Mouse (Mus musculus) embryonic facial prominence, embryonic 11.5 days (tissue): ENCODE measurements at regions not wholly inside any gene's neighbourhood (a gene's known extent, or its start where the extent isn't known, plus 50 kb on each side); places are given as distances from the start of the nearest gene placed in this dataset.

Source experiments
- ATAC-seq: fragments of 200-750 bp; cut with Nextera tagmentation; replicated peaks from 2 replicates; pipeline ENCODE4 v1.8.0; 2017; ENCODE audit warnings: low read depth; ENCODE audit not compliant: insufficient number of reproducible peaks, low FRiP score, low TSS enrichment
- DNase-seq: peaks from one replicate; pipeline ENCODE4 v3.0.0-alpha.2; 2015; ENCODE audit warnings: low spot score
- H3K27ac ChIP-seq: fragments of 300-500 bp; sonication (generic); replicated peaks from 2 replicates; pipeline ENCODE4 v1.5.1; 2014; ENCODE audit warnings: mild to moderate bottlenecking, low read depth, low read length, control low read depth
- H3K27me3 ChIP-seq: fragments of 300-500 bp; sonication (generic); 2 replicates; pipeline ENCODE4 v1.6.1; 2014; ENCODE audit warnings: mild to moderate bottlenecking, low read length, moderate library complexity, mixed read lengths; ENCODE audit not compliant: control insufficient read depth, insufficient read depth
- H3K36me3 ChIP-seq: fragments of 300-500 bp; sonication (generic); replicated peaks from 2 replicates; pipeline ENCODE4 v1.6.1; 2014; ENCODE audit warnings: low read depth, mild to moderate bottlenecking, low read length, moderate library complexity, mixed read lengths; ENCODE audit not compliant: control insufficient read depth, insufficient read depth
- H3K4me1 ChIP-seq: fragments of 300-500 bp; sonication (generic); 2 replicates; pipeline ENCODE4 v1.6.1; 2014; ENCODE audit warnings: low read length, mixed read lengths; ENCODE audit not compliant: control insufficient read depth, insufficient read depth
- H3K4me2 ChIP-seq: fragments of 300-500 bp; sonication (generic); 2 replicates; pipeline ENCODE4 v1.6.1; 2014; ENCODE audit warnings: low read depth, mild to moderate bottlenecking, control low read depth, low read length, moderate library complexity
- H3K4me3 ChIP-seq: fragments of 300-500 bp; sonication (generic); 2 replicates; pipeline ENCODE4 v1.5.1; 2014; ENCODE audit warnings: low read depth, low read length, control low read depth
- H3K9ac ChIP-seq: fragments of 300-500 bp; sonication (generic); replicated peaks from 2 replicates; pipeline ENCODE4 v1.6.1; 2014; ENCODE audit warnings: mild to moderate bottlenecking, control low read depth, low read length
- H3K9me3 ChIP-seq: fragments of 300-500 bp; sonication (generic); replicated peaks from 2 replicates; pipeline ENCODE4 v1.6.1; 2016; ENCODE audit warnings: mild to moderate bottlenecking, low read length, inconsistent platforms, mixed read lengths; ENCODE audit not compliant: control insufficient read depth
- WGBS: fragments of 180-500 bp; shearing (Covaris S2); extraction: QIAGEN DNeasy Blood & Tissue Kit; methylation state at CpG from one replicate; pipeline ENCODE4 v1.1.7; 2014; 5-methylcytosine and 5-hydroxymethylcytosine counted together

DNA sequence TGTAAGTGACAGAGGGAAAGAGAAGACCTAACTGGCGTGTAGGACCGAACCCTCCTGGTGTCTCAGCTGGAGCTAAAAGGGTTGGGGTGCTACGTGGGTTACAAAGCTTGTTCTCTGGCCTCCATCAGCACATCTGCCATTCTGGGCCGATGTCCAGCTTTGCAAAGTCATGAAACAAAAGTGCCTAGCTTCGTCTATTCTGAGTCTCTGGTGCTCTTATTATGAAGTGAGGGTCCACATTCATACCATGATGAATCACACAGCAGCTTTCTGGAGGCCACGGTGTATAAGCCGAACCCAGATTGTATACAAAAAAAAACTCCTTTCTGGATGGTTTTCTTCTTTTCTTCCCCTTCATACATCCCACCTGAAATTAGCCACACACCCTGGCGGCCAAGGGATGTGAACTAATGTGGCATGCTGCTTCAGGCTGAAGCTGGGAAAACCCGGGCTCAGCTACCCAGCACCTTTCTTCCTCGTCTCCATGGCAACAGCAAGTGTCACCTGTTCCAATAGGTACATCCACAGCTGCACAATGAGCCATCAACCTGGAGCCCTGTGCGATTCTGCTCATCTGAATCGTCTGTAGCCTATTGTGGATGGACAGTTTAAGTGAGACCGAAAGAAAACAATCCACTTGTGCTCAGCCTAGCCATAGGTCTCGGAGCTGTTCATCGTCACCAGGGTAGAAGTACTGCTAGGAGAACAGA, 89.5 kb upstream of the Cbln4 start:
- Histone ChIP-seq H3K27me3 (no peaks in the 10 kb centered on the region), H3K36me3 (no peaks in the 10 kb centered on the region), H3K4me1 (no peaks in the 10 kb centered on the region), H3K9me3 (no peaks in the 10 kb centered on the region), H3K9ac (no peak overlapping the region), H3K27ac (no peak overlapping the region), H3K4me3 (no peak overlapping the region), H3K4me2 (no peak overlapping the region)
- 82% methylated on average over 15 of the region's 15 CpGs for WGBS
- ATAC-seq (no peak), DNase-seq (no peak)

DNA sequence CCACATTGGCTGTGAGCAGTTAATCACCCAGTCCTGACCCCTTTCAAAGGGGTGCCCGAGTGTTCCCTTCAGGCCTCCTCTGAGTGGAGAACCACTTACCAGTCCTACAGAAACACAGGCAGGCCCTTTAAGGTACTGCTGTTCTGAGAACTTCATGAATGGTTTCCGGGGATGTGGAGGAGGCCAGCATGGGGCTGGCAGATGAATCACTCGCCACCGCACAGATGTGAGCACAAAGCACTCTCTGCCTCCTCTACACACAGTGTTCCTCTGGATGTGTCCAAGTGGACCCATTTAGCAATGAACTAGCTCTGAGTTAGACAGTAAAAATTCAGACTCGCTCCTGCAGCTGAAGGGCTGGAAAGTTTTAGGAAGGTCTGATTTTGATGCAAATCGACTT, 96.8 kb upstream of the Cbln4 start:
- no peaks in the 10 kb centered on the region for H3K4me1 ChIP-seq
- no peak for ATAC-seq
- H3K9me3 ChIP-seq, result no peaks in the 10 kb centered on the region
- WGBS, result 50% methylated on average over 6 of the region's 6 CpGs
- H3K27ac ChIP-seq, result no peak overlapping the region
- no peak for DNase-seq
- H3K4me3 ChIP-seq, result no peak overlapping the region
- H3K4me2 ChIP-seq, result no peak overlapping the region
- H3K36me3 ChIP-seq, result no peaks in the 10 kb centered on the region
- H3K9ac ChIP-seq, result no peak overlapping the region
- no peaks in the 10 kb centered on the region for H3K27me3 ChIP-seq

DNA sequence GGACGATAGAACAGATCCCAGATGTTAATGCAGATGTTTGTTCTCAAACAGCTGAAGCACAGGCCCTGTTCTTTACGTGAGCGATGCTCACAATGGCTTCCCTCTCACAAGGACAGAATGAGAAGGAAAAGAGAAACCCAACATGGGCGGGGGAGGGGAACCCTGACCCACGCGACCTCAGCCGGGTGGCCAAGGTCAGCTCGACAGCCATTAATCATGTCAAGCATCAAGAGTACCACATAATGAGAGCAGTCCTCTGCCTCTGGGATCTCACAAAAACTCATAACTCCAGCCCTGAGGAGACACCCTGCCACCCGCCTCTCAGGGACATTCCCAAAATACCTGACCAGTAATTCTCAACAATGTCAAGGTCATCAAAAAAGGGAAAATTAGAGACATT, 100.0 kb upstream of the Cbln4 start:
- Histone ChIP-seq H3K4me3 (no peak overlapping the region), H3K36me3 (no peaks in the 10 kb centered on the region), H3K27me3 (no peaks in the 10 kb centered on the region), H3K9me3 (no peaks in the 10 kb centered on the region), H3K27ac (no peak overlapping the region), H3K4me1 (no peaks in the 10 kb centered on the region), H3K4me2 (no peak overlapping the region), H3K9ac (no peak overlapping the region)
- WGBS, result 62% methylated on average over 9 of the region's 9 CpGs
- DNase-seq (no peak), ATAC-seq (no peak)

DNA sequence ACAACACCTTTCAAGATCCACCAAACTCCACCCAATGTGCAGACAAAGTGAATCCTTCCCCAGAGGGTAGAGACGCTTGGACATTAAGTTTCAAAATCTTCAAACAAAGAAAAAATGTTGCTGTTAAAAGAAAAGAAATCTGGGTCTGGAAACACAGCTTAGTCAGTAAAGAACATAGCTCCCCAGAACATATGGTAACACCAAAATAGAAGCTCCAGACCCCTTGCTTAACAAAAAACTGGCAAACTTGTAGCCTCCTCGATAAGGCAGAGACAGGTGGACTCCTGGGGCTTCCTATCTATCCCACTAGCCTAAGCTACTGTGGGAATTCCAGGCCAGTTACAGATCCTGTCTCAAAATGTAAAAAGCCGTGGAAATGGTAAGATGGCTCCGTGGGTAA, 99.6 kb upstream of the Mc3r start:
- Histone ChIP-seq H3K4me2 (no peak overlapping the region), H3K9ac (no peak overlapping the region), H3K36me3 (no peaks in the 10 kb centered on the region), H3K27me3 (no peaks in the 10 kb centered on the region), H3K4me1 (no peaks in the 10 kb centered on the region), H3K4me3 (no peak overlapping the region), H3K9me3 (no peaks in the 10 kb centered on the region), H3K27ac (no peak overlapping the region)
- DNase-seq (no peak), ATAC-seq (no peak)
- 83% methylated on average over 4 of the region's 4 CpGs for WGBS

DNA sequence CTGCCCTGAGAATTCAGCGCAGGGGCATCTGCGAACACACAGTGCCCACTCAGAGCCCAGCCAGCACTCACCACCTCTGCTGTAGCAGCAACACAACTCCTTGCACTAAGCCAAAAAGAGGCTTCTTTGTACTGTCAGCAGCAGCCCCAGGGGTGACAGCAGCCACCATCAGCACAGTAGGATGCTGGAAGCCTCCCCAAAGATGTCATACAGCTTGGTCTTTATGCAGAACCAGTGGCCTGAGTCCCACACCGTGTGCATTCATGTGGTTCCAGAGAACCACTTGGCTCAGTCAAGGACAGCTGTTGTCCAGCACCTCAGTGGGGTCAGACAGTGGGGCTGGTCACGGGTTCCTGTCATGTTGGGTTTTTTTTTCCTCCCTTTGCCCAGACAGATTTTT, 98.6 kb upstream of the Mc3r start:
- Histone ChIP-seq H3K4me3 (no peak overlapping the region), H3K4me2 (no peak overlapping the region), H3K36me3 (no peaks in the 10 kb centered on the region), H3K27me3 (no peaks in the 10 kb centered on the region), H3K9me3 (no peaks in the 10 kb centered on the region), H3K9ac (no peak overlapping the region), H3K4me1 (no peaks in the 10 kb centered on the region), H3K27ac (no peak overlapping the region)
- ATAC-seq, result no peak
- WGBS, result 68% methylated on average over 4 of the region's 4 CpGs
- DNase-seq, result no peak

DNA sequence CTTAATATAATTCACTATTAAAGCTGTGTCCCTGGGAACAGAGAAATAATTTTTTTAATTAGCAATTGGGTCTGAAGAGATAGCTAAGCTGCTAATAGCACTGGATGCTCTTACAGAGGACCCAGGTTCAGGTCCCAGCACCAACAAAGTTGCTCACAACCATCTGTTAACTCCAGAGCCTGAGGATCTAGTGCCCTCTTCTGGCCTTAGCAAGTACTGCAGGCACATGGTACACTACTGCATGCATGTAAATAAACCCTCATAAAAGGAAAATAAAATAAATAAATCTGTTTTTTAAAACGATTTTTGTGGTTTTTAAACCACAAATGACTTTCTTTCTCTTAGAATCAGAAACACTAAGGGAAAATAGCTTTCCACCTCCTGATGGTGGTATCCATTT, 97.4 kb upstream of the Mc3r start:
- H3K27me3 ChIP-seq, result no peaks in the 10 kb centered on the region
- H3K9me3 ChIP-seq, result no peaks in the 10 kb centered on the region
- no peak for DNase-seq
- H3K27ac ChIP-seq, result no peak overlapping the region
- H3K4me3 ChIP-seq, result no peak overlapping the region
- H3K9ac ChIP-seq, result no peak overlapping the region
- H3K4me1 ChIP-seq, result no peaks in the 10 kb centered on the region
- 73% methylated on average over 1 of the region's 1 CpGs for WGBS
- H3K4me2 ChIP-seq, result no peak overlapping the region
- no peak for ATAC-seq
- H3K36me3 ChIP-seq, result no peaks in the 10 kb centered on the region

DNA sequence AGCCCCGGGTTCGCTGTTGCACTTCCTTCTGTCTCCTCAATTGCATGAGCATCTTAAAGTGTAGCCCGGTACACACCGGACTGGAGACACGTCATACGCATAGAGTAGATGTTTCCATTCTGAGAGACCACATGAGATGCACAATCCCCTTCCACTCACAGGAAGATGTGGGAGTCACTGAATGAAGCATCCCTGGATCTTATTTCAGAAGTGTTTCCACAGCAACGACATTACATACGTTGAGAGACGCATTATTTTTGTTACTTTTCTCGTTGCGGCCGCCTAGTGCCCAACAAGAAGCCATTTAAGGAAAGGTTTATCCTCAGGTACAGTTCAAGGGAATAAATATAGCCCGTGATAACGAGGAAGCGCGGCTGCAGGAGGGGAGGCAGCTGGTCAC, 88.4 kb upstream of the Mc3r start:
- whole genome bisulfite sequencing, result 90% methylated on average over 16 of the region's 16 CpGs
- Histone ChIP-seq H3K4me2 (no peak overlapping the region), H3K9ac (no peak overlapping the region), H3K9me3 (no peaks in the 10 kb centered on the region), H3K4me3 (no peak overlapping the region), H3K27ac (no peak overlapping the region), H3K36me3 (no peaks in the 10 kb centered on the region), H3K27me3 (no peaks in the 10 kb centered on the region), H3K4me1 (no peaks in the 10 kb centered on the region)
- no peak for DNase-seq
- ATAC-seq, result no peak

DNA sequence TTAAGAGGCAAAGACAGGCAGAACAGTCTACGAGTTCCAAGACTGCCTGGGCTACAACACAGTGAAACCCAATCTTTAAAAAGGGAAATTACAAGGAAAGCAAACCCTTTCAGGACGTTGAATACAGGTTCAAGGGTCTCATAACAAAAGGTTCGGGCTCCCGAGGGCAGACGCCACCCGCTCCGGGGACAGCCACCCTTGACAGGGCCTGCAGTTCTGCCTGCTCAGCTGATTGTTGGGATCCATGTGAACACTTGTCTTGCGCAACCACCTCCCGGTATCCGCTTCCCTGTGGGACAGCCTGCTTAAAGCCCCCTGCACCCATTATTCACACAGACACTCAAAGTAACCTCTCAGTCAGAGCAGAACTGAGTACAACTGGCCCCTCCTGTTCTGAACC, 70.9 kb upstream of the Mc3r start:
- WGBS, result 89% methylated on average over 10 of the region's 10 CpGs
- Histone ChIP-seq H3K4me3 (no peak overlapping the region), H3K27me3 (no peaks in the 10 kb centered on the region), H3K27ac (no peak overlapping the region), H3K4me2 (no peak overlapping the region), H3K4me1 (no peaks in the 10 kb centered on the region), H3K9me3 (no peaks in the 10 kb centered on the region), H3K9ac (no peak overlapping the region), H3K36me3 (no peaks in the 10 kb centered on the region)
- ATAC-seq (no peak), DNase-seq (no peak)
